26 mouse cellular contexts compared by ENCODE assay signal in the genomic region with DNA sequence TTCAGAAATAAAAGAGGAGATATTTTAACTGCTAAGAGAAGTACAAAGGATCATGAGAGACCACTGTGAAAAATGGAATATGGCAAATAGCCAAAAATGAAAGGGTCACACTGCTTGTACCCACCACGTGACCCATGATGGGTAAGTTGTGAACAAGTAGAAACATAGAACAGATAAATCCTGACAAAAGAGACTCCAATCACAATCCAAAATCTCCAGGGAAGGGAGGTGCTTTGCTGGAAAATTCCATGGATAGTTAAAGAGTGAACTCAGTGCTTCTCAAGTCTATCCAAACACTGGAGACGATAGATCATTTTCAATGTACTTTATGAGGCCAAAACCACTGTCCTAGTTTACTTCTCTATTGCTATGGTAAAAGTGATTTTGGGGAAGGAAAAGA. TPM values are rescaled to one million over a fixed set of nuclear protein-coding genes. Genes with fewer than 3 reads are reported as not detected.
DNase-seq lines count a peak whose midpoint lies in the region; ATAC-seq and TF ChIP-seq lines count a peak whose summit lies in the region.
"Had no signal": no experiment of that assay in that cellular context is flagged by ENCODE, and none has a peak within 500 bp of the region (broad histone marks: within the 10 kb centered on the region; RNA-seq: fewer than 3 reads in every experiment).

No protein-coding gene starts in this region.

- H3K9ac ChIP-seq in hindbrain, embryonic 12.5 days, result no peak overlapping the region
- H3K9ac ChIP-seq: embryonic facial prominence, embryonic 13.5 days; forebrain, embryonic 13.5 days; forebrain, postnatal 0 days; heart, embryonic 12.5 days had no signal

- H3K27me3 ChIP-seq in Patski, result no peaks in the 10 kb centered on the region
- no peaks in the 10 kb centered on the region for H3K27me3 ChIP-seq in hindbrain, embryonic 12.5 days
- H3K27me3 ChIP-seq: embryonic facial prominence, embryonic 13.5 days; forebrain, embryonic 13.5 days; heart, embryonic 12.5 days had no signal

- H3K9me3 ChIP-seq in hindbrain, embryonic 12.5 days (replicated peaks), result no peaks in the 10 kb centered on the region
- H3K9me3 ChIP-seq: embryonic facial prominence, embryonic 13.5 days; forebrain, embryonic 13.5 days; G1E; heart, embryonic 12.5 days had no signal

- ATAC-seq in Patski, result peak; percentile 74
- ATAC-seq in hindbrain, embryonic 12.5 days (ENCODE audit: low FRiP score), result no peak
- ATAC-seq: CD4-positive, CD25-positive, alpha-beta regulatory T cell, adult 4 months; forebrain, embryonic 13.5 days; forebrain, postnatal 0 days; hindbrain, embryonic 16.5 days; inflammation-experienced regulatory T-cells, adult 6 months had no signal

- POLR2A ChIA-PET in Patski (lab: Charles Lee), result no interaction called here

- CTCF ChIA-PET in Patski (lab: Charles Lee), result interaction anchor here (0.7 to 2.3 kb wide), 2 partner anchors 8 to 12 kb away, joined by 4 to 7 read pairs; a partner anchor contains a TSS

- no peaks in the 10 kb centered on the region for H3K4me1 ChIP-seq in hindbrain, embryonic 12.5 days
- H3K4me1 ChIP-seq: forebrain, embryonic 13.5 days; heart, embryonic 12.5 days had no signal

- no peak for TF ChIP-seq CTCF in Patski (IDR thresholded peaks at IDR 0.05)

- no peak overlapping the region for H3K27ac ChIP-seq in hindbrain, embryonic 12.5 days
- H3K27ac ChIP-seq: embryonic facial prominence, embryonic 13.5 days; forebrain, embryonic 13.5 days had no signal

- no peak overlapping the region for H3K4me2 ChIP-seq in hindbrain, embryonic 12.5 days (replicated peaks)
- H3K4me2 ChIP-seq: embryonic facial prominence, embryonic 13.5 days; forebrain, embryonic 13.5 days; heart, embryonic 12.5 days had no signal

- H3K36me3 ChIP-seq in hindbrain, embryonic 12.5 days, result no peaks in the 10 kb centered on the region
- H3K36me3 ChIP-seq: embryonic facial prominence, embryonic 13.5 days; G1E; heart, embryonic 12.5 days had no signal

- DNase-seq in heart, adult 11 months, result peak; percentile 27
- DNase-seq in heart, postnatal 14 days, result no peak
- DNase-seq in 3T3-L1 (ENCODE audit: low read depth, low spot score) (peak; percentile 87), Patski (ENCODE audit: low read depth, low spot score) (no peak)
- no peak for DNase-seq in testis, postnatal 14 days (ENCODE audit: low spot score)
- no peak for DNase-seq in thymus, postnatal 25 days
- DNase-seq: adrenal gland, postnatal 14 days; cerebellum, adult 11-12 months; cerebellum, adult 9-10 months; cerebellum, postnatal 36 days; forebrain, postnatal 0 days; gastrocnemius, postnatal 14 days; heart, postnatal 36 days had no signal

- intact Hi-C loops in heart, postnatal 14 days (cut with DNase I), result no loop called here

- in situ Hi-C loops in Patski (cut with MboI; ENCODE audit: low pct_unique_long_range_greater_than_20kb), result no loop called here

- no peak overlapping the region for H3K4me3 ChIP-seq in hindbrain, embryonic 12.5 days
- H3K4me3 ChIP-seq: embryonic facial prominence, embryonic 13.5 days; forebrain, embryonic 13.5 days; heart, embryonic 12.5 days had no signal

- 87% methylated on average over 2 of the region's 2 CpGs for WGBS in hindbrain, embryonic 12.5 days

RNA-seq across cellular contexts. Expression of a gene that starts 8.3 kb away (rescaled TPM):
- not detected for total RNA-seq in heart, postnatal 14 days (2021)
- polyA plus RNA-seq in Patski (2021), result not detected
- polyA plus RNA-seq in hindbrain, embryonic 12.5 days (2016; fragmentation: Nextera tagmentation; extraction: Ambion mirVana), result not detected in 2 replicates
- total RNA-seq: adrenal gland, postnatal 14 days; forebrain, postnatal 0 days; G1E; gastrocnemius, adult 18-20 months; gastrocnemius, postnatal 14 days; heart, adult 8-10 months; heart, postnatal 36 days had no signal
- polyA plus RNA-seq: CD4-positive, CD25-positive, alpha-beta regulatory T cell, adult 4 months; embryonic facial prominence, embryonic 13.5 days; forebrain, embryonic 13.5 days; forebrain, postnatal 0 days; G1E; gonadal fat pad, adult 2 months; heart, embryonic 12.5 days; heart, embryonic 16.5 days; hindbrain, embryonic 11.5 days; hindbrain, embryonic 16.5 days; inflammation-experienced regulatory T-cells, adult 6 months had no signal

RNA-seq across cellular contexts. Expression of a gene that starts 27.2 kb away (rescaled TPM):
- not detected for total RNA-seq in heart, postnatal 14 days (2021)
- not detected for polyA plus RNA-seq in Patski (2021)
- not detected in 2 replicates for polyA plus RNA-seq in hindbrain, embryonic 12.5 days (2016; fragmentation: Nextera tagmentation; extraction: Ambion mirVana)
- total RNA-seq: adrenal gland, postnatal 14 days; forebrain, postnatal 0 days; G1E; gastrocnemius, adult 18-20 months; gastrocnemius, postnatal 14 days; heart, adult 8-10 months; heart, postnatal 36 days had no signal
- polyA plus RNA-seq: CD4-positive, CD25-positive, alpha-beta regulatory T cell, adult 4 months; embryonic facial prominence, embryonic 13.5 days; forebrain, embryonic 13.5 days; forebrain, postnatal 0 days; G1E; gonadal fat pad, adult 2 months; heart, embryonic 12.5 days; heart, embryonic 16.5 days; hindbrain, embryonic 11.5 days; hindbrain, embryonic 16.5 days; inflammation-experienced regulatory T-cells, adult 6 months had no signal

RNA-seq across cellular contexts. Expression of a gene that starts 40.7 kb away (rescaled TPM):
- not detected for total RNA-seq in heart, postnatal 14 days (2021)
- not detected for polyA plus RNA-seq in Patski (2021)
- not detected in 2 replicates for polyA plus RNA-seq in hindbrain, embryonic 12.5 days (2016; fragmentation: Nextera tagmentation; extraction: Ambion mirVana)
- total RNA-seq: adrenal gland, postnatal 14 days; forebrain, postnatal 0 days; gastrocnemius, adult 18-20 months; gastrocnemius, postnatal 14 days; heart, adult 8-10 months; heart, postnatal 36 days had no signal
- polyA plus RNA-seq: CD4-positive, CD25-positive, alpha-beta regulatory T cell, adult 4 months; embryonic facial prominence, embryonic 13.5 days; forebrain, embryonic 13.5 days; forebrain, postnatal 0 days; G1E; gonadal fat pad, adult 2 months; heart, embryonic 12.5 days; heart, embryonic 16.5 days; hindbrain, embryonic 11.5 days; hindbrain, embryonic 16.5 days; inflammation-experienced regulatory T-cells, adult 6 months had no signal

Comparison
In these comparisons a context has a peak if more than half of its experiments do, and no peak if none do; other contexts are left out.
1. DNase-seq: peak in heart, adult 11 months (single experiment) and 3T3-L1 (single experiment); none in heart, postnatal 14 days (0 of 2), Patski (single experiment), testis, postnatal 14 days (single experiment) and thymus, postnatal 25 days (single experiment).